Mouse (Mus musculus): ENCODE data around the gene Tmem37.

Tmem37 gene

DNA sequence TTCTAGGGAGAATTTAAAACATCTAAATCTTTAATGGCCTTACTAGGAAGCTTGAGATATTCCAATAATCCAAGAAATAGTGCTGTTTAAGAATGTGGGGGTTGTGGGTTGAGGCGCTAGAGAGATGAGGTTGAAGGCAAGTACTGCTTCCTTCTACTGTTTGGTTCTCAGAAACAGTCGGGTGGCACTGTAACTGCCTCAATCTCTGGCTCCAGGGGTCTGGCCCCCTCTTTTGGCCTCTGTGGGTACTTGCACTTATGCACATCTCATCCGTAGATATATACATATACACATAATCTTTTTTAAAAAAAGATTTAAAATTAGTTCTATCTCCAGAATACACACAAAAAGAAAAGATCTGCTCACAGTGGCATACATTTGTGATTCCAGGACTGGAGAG lies 55.0 kb downstream of the Tmem37 start:
- DNase-seq (ENCODE audit: low read depth, low spot score): no peak

Measured in forelimb bud, embryonic 11.5 days (tissue).